Mouse (Mus musculus) gastrocnemius, adult 18-20 months (tissue): ENCODE data around the gene Taf15. TPM values are rescaled to one million over a fixed set of nuclear protein-coding genes. Genes with fewer than 3 reads are reported as not detected.
"Not testable (repeated sequence)": the region's sequence is repeated elsewhere in the genome, so short reads cannot be mapped to it uniquely, and the experiment has no call there.

Experiments used
- DNase-seq: peaks from one replicate; pipeline ENCODE4 v3.0.0; 2021; ENCODE audit warnings: low spot score
- total RNA-seq, 2 experiments: library from RNA; stranded (reverse); gene quantifications; 2 replicates each; pipeline ENCODE4 v1.2.3; 2021

Gene Taf15
- total RNA-seq, 2 experiments from 2014 or later = 18.6 to 21.3 TPM

DNA sequence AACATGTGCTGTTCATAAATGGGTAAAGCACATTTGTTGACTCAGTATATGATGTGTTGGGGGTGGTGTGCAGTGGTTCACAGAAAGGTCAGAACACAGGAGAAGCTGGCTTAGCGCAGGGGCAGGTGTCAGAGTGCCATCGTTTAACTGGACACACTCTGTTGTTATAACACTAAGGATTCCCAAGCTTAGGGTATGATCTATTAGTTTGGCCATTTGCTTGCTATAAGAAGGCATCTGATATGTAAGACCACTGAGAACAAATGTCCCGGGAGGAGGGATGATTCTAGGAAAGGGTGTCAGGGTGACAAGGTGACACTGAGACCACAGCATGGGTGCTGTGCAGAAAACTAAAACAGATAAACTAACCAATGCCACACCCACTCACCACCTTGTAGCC is 63.9 kb downstream of the Taf15 start:
- no peak for DNase-seq

GRCm38 (mm10) chr11:83538705-83539314 is 65.9 kb downstream of the Taf15 start:
- DNase-seq = no peak

GRCm38 (mm10) chr11:83540931-83541330 is 68.0 kb downstream of the Taf15 start:
- no peak for DNase-seq

DNA sequence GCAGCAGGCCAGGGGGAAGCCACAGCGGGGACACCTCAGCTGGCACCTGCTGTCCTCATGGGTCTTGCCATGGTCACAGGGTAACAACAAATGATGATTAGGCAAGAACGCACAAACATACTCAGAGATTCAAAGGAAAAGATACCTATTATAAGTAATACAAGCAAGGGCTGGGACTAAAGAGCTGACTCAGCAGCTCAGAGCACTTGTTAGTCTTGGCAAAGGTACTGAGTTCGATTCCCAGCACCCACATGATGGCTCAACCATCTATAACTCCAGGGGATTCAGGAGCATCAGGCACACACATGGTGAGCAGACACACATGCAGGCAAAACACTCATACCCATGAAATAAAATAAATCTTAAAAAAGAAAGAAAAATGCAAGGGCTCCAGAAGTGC is 68.5 kb downstream of the Taf15 start:
- DNase-seq = no peak

DNA sequence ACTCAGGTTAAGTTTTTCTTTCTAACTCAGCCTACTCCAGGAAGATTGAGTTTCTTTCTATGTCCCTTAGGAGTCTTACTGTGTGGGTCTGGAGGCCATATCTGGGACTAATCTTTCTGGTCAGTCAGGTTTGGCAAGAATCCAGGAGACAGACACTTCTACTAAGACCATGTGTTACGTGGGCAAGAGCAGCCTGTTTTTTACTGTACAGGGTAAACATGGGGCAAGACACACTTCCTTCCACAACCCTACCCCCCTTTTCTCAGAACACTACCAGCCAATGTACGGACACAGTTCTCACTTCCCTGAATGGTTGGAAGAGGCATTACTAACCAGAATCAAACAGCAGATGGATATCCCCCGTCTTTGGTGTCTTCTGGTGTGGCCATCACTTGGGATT is 71.3 kb downstream of the Taf15 start:
- no peak for DNase-seq

DNA sequence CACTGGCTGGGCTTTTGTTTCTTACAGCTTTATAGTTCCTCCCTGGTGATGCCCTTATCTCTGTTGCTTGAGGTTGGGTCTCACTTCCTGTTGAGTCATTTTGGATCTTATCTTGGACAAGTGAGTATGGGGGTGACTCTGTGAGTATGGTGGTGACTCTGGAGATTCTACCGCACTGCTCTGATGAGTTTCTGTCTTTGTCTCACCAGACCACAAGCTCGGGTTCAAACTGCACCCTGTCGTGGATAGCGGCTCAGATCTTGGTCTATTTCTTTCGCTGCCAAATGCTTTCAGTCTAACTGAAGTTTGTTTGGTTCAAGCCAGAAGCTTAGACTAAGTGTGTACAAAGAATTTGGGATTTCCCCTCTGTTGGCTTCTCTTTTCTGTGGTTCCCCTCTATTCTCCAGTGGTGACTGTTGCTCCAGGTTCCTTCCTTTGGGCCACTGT is 77.3 kb downstream of the Taf15 start:
- DNase-seq = no peak

GRCm38 (mm10) chr11:83551037-83551436 is 78.2 kb downstream of the Taf15 start:
- DNase-seq = not testable (repeated sequence)

DNA sequence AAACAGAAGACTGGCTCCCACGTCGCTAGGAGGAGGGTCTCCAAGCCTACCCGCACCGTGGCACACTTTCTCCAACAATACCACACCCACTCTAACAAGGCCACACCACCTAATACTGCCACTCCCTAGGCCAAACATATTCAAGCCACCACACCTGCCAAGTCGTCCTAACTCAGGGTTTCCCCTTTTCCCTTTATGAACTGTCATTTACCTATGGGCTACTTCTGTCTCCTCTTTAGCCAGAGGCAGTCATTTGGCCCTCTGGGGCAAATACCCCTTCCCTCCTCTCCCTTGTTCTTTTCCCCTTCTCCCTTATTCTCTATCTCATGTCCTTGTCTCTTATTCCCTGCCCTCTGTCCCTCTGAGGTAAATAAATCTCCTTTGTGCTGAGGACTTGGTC is 78.8 kb downstream of the Taf15 start:
- DNase-seq = no peak

Other genes with a start within 250 kb of the Taf15 start
- gene Slfn14, start 186.4 kb upstream of the Taf15 start, total RNA-seq = not detected
- gene Ap2b1, start 174.1 kb upstream of the Taf15 start, total RNA-seq = 10 to 100 TPM; 34.6 to 35.0 TPM
- 10 to 100 TPM; 14.0 to 15.5 TPM for gene Pex12, start 170.5 kb upstream of the Taf15 start, total RNA-seq
- gene Rasl10b, start 63.9 kb upstream of the Taf15 start, total RNA-seq = under 1 TPM; 0.48 to 0.90 TPM
- not detected for gene Gas2l2, start 43.6 kb upstream of the Taf15 start, total RNA-seq
- gene 1700020L24Rik, start 35.4 kb upstream of the Taf15 start, total RNA-seq = not detected
- gene Mmp28, start 10.0 kb upstream of the Taf15 start, total RNA-seq = 1 to 10 TPM; 1.4 TPM
- gene Heatr9, start 49.1 kb downstream of the Taf15 start, total RNA-seq = not detected
- not detected for gene Ccl5, start 57.4 kb downstream of the Taf15 start, total RNA-seq
- 1 to 10 TPM; 2.4 to 3.0 TPM for gene Ccl9, start 105.5 kb downstream of the Taf15 start, total RNA-seq
- 1 to 10 TPM; 3.8 to 6.5 TPM for gene Ccl6, start 120.0 kb downstream of the Taf15 start, total RNA-seq
- gene Rpl9-ps1, start 172.5 kb downstream of the Taf15 start, total RNA-seq = not detected
- gene Ccl3, start 176.3 kb downstream of the Taf15 start, total RNA-seq = not detected
- gene Ccl4, start 189.5 kb downstream of the Taf15 start, total RNA-seq = not detected
- under 1 TPM in 1 of 2 experiments, not detected in 1; 0.78 TPM for gene Wfdc17, start 230.9 kb downstream of the Taf15 start, total RNA-seq
- gene Wfdc18, start 235.9 kb downstream of the Taf15 start, total RNA-seq = not detected